Mouse (Mus musculus): ENCODE results near the gene Oit3. TPM values are rescaled to one million over a fixed set of nuclear protein-coding genes. Genes with fewer than 3 reads are reported as not detected.
"Not testable (repeated sequence)": the region's sequence is repeated elsewhere in the genome, so short reads cannot be mapped to it uniquely, and the experiment has no call there.

The Oit3 gene
- polyA plus RNA-seq, 1 experiment = 0.42 TPM

DNA sequence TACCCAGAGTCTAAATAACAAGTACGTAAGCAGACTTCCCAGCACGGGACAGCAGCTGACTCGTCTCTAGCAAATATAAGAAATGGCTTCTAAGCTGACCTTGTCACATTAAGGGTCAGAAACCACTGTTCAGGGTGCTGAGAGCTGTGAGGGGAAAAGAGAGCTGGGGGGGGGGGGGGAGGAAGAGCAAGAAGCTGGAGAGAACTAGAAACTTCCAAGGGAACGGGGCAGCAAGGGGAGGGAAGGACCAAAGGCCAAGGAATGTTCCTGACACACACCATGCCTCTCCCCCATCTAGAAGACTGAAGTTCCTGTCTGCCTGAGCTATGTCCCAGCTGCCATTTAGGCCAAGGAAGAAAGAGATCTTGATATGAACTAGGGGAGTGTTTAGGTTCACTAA, 15.2 kb downstream of the Oit3 start:
- TF ChIP-seq CTCF (IDR thresholded peaks at IDR 0.05; ENCODE audit: borderline replicate concordance, extremely low read depth, insufficient read depth, insufficient read length) = no peak
- DNase-seq (ENCODE audit: low read depth) = no peak

- peak; percentile 14 for DNase-seq (ENCODE audit: low read depth)
Measured at GRCm38 (mm10) chr10:59425369-59425768, 16.2 kb downstream of the Oit3 start.

DNA sequence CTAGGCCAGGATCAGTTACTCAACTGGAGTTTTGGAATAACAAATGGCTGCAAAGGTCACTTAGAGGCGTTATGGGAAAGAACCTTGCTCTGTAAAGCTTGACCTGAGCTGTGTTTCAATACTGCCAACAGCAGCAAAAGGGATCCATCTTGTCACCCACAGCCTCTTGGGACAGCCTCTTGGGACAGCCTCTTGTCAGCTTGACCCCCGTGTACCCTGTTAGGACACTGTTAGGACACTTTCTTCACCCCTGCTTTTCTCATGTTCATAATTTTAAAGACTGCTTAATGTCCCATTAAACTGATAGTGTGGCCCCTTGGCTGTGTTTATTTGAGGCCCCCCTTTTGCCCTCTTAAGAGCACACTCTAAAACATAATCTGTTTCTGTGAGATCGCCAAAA, 17.1 kb downstream of the Oit3 start:
- no peak for DNase-seq (ENCODE audit: low read depth)
- no peak for TF ChIP-seq CTCF (IDR thresholded peaks at IDR 0.05; ENCODE audit: borderline replicate concordance, extremely low read depth, insufficient read depth, insufficient read length)
- no peak for TF ChIP-seq POLR2A (IDR thresholded peaks at IDR 0.05; ENCODE audit: borderline replicate concordance, extremely low read depth, insufficient read depth, insufficient read length, poor library complexity, severe bottlenecking)

More at GRCm38 (mm10) chr10:59425369-59425768, 16.2 kb downstream of the Oit3 start:
- TF ChIP-seq CTCF (IDR thresholded peaks at IDR 0.05; ENCODE audit: borderline replicate concordance, extremely low read depth, insufficient read depth, insufficient read length) (no peak), POLR2A (IDR thresholded peaks at IDR 0.05; ENCODE audit: borderline replicate concordance, extremely low read depth, insufficient read depth, insufficient read length, poor library complexity, severe bottlenecking) (no peak)

GRCm38 (mm10) chr10:59419516-59419915, 22.1 kb downstream of the Oit3 start:
- TF ChIP-seq POLR2A (IDR thresholded peaks at IDR 0.05; ENCODE audit: borderline replicate concordance, extremely low read depth, insufficient read depth, insufficient read length, poor library complexity, severe bottlenecking) = no peak
- TF ChIP-seq CTCF (IDR thresholded peaks at IDR 0.05; ENCODE audit: borderline replicate concordance, extremely low read depth, insufficient read depth, insufficient read length) = no peak
- no peak for DNase-seq (ENCODE audit: low read depth)

DNA sequence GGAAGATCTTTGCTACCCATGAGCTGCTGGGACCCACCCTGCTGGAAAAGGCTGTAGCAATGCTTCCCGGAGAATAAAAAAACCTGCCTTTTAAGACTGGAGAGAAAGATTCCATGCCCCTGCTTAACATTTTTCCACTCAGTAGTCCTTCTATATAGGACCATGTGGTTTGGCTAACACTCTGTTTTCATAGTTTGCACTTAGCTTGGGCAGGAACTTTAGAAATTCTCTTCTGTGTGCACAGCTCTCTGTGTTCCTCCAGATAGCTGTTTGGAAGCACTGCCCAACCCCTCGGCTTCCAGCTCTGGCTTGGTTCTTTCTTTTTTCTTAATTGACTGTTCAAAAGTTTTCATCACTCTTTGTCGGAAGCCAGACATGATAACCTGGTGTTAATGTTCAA, 25.0 kb downstream of the Oit3 start:
- DNase-seq (ENCODE audit: low read depth) = no peak
- TF ChIP-seq POLR2A (IDR thresholded peaks at IDR 0.05; ENCODE audit: borderline replicate concordance, extremely low read depth, insufficient read depth, insufficient read length, poor library complexity, severe bottlenecking) (no peak), CTCF (IDR thresholded peaks at IDR 0.05; ENCODE audit: borderline replicate concordance, extremely low read depth, insufficient read depth, insufficient read length) (no peak)

DNA sequence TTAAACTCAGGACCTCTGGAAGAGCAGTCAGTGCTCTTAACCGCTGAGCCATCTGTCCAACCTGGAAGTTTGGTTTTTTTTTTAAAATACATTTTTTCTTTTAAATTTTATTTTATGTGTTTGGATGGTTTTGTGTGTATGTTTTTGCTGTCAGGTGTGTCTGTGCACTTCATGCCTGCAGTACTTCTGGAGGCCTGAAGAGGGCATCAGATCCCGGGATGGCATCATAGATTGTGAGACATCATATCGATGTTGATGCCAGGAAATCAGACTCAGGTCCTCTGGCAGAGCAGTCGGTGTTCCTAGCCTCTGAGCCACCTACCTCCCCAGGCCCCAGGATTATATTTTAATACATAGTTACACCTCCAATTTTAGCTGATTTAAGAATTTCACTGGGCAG, 27.9 kb downstream of the Oit3 start:
- TF ChIP-seq CTCF (IDR thresholded peaks at IDR 0.05; ENCODE audit: borderline replicate concordance, extremely low read depth, insufficient read depth, insufficient read length) = peak; percentile 37; the same call in 1 of the 2 replicates
- TF ChIP-seq POLR2A (IDR thresholded peaks at IDR 0.05; ENCODE audit: borderline replicate concordance, extremely low read depth, insufficient read depth, insufficient read length, poor library complexity, severe bottlenecking) = no peak
- DNase-seq (ENCODE audit: low read depth) = no peak

GRCm38 (mm10) chr10:59410264-59410663, 31.3 kb downstream of the Oit3 start:
- TF ChIP-seq POLR2A (IDR thresholded peaks at IDR 0.05; ENCODE audit: borderline replicate concordance, extremely low read depth, insufficient read depth, insufficient read length, poor library complexity, severe bottlenecking) (no peak), CTCF (IDR thresholded peaks at IDR 0.05; ENCODE audit: borderline replicate concordance, extremely low read depth, insufficient read depth, insufficient read length) (no peak)
- no peak for DNase-seq (ENCODE audit: low read depth)

DNA sequence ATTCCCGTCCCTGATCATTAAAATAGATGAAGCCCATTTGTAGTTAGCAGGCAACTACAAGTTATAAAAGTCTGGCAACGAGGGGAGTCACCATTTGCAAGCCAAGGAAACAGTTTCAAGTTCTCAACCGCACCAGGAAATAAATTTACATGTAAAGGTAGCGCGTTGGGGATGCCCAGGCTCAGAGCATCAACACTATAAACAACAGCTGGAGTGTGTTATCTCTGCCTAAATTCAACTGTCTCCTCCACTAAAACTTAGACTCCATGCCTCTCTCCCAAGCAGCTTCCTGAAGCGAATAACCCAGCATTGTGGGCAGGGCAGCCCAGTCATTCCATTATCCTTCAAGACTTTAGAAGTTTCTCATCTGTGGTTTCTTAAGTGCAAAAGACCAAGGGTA, 33.1 kb downstream of the Oit3 start:
- TF ChIP-seq CTCF (IDR thresholded peaks at IDR 0.05; ENCODE audit: borderline replicate concordance, extremely low read depth, insufficient read depth, insufficient read length) (no peak), POLR2A (IDR thresholded peaks at IDR 0.05; ENCODE audit: borderline replicate concordance, extremely low read depth, insufficient read depth, insufficient read length, poor library complexity, severe bottlenecking) (no peak)
- DNase-seq (ENCODE audit: low read depth) = no peak

- no peak for DNase-seq (ENCODE audit: low read depth)
- TF ChIP-seq CTCF (IDR thresholded peaks at IDR 0.05; ENCODE audit: borderline replicate concordance, extremely low read depth, insufficient read depth, insufficient read length) (no peak), POLR2A (IDR thresholded peaks at IDR 0.05; ENCODE audit: borderline replicate concordance, extremely low read depth, insufficient read depth, insufficient read length, poor library complexity, severe bottlenecking) (no peak)
Measured at GRCm38 (mm10) chr10:59403793-59404149, 37.8 kb downstream of the Oit3 start.

DNA sequence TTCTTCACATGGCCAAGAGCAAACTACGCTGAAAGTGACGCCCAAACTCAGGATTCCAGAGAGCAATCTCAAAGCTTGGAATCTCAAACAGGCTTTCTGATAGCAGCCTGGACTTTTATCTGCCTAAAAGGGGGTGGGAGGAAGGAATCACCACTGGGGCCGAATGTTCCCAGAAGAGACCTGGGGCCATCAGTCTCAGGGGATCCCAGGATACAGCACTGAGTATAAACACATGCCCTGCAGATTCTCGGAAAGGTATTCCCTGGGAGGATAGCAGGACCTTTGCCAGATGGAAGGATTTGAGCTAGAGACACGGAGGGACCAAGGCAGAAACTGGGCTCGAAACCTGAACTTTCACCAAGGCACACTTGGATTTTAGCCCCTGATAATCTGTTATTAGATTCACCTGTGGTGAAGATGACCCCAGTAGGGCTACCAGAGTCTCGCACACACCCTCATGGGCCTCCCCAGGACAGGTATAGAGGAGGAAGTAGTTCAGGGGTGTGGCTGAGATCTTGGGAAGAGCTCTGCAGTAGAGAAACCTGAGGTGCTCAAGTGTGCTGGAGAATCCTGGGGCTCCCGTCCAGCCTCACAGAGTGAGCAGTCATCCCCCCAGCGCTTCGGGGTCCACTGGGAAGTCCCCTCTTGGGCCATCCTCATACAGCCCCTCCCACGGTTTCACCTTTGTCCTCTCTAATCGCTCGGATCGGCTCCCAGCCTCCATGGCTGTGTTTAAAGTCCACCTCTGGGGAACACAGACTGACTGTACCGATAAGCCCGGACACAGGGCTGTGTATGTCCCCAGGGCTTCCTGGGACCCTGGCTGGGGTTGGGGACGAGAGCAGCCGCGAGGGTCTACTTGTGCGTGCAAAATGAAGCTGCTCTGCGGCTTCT, 38.4 kb downstream of the Oit3 start, which contains the start of gene Pla2g12b:
Gene Pla2g12b, plus strand, starts transcription at position 762 of the 894 bp plus-strand sequence.
- DNase-seq (ENCODE audit: low read depth) = no peak
- TF ChIP-seq CTCF (IDR thresholded peaks at IDR 0.05; ENCODE audit: borderline replicate concordance, extremely low read depth, insufficient read depth, insufficient read length) = no peak
- no peak for TF ChIP-seq POLR2A (IDR thresholded peaks at IDR 0.05; ENCODE audit: borderline replicate concordance, extremely low read depth, insufficient read depth, insufficient read length, poor library complexity, severe bottlenecking)

DNA sequence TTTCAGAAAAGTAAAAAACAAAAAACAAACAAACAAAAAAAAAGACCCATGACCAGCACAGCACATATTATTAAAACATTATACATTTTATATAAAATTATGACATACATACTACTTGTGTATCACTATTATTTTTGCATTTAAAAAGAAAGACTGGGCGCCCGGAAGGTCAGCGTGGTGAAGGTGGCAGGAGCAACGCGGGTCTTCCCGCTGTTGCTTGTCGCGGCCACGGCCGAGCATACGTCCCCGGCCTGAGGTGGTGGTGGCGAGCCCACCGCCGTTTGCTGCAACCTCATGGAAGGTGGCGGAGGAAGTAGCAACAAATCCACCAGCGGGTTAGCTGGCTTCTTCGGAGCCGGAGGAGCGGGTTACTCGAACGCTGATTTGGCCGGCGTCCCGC, 46.1 kb downstream of the Oit3 start, which contains the start of gene Gm10273:
Gene Gm10273, plus strand, starts transcription at position 172 of the 400 bp plus-strand sequence.
- not testable (repeated sequence) for DNase-seq (ENCODE audit: low read depth)

- TF ChIP-seq CTCF (IDR thresholded peaks at IDR 0.05; ENCODE audit: borderline replicate concordance, extremely low read depth, insufficient read depth, insufficient read length) = no peak
- no peak for TF ChIP-seq POLR2A (IDR thresholded peaks at IDR 0.05; ENCODE audit: borderline replicate concordance, extremely low read depth, insufficient read depth, insufficient read length, poor library complexity, severe bottlenecking)
- no peak for DNase-seq (ENCODE audit: low read depth)
Measured at GRCm38 (mm10) chr10:59391907-59392306, 49.7 kb downstream of the Oit3 start.
